Mouse (Mus musculus) ES-E14 (cell line): ENCODE data around the gene Rab23. TPM values are rescaled to one million over a fixed set of nuclear protein-coding genes. Genes with fewer than 3 reads are reported as not detected.
A peak's percentile ranks its signal among the peaks of the same experiment; 100 is the strongest.
"Not testable (repeated sequence)": the region's sequence is repeated elsewhere in the genome, so short reads cannot be mapped to it uniquely, and the experiment has no call there.

Source experiments
- DNase-seq: peaks from one replicate; pipeline ENCODE4 v3.0.0-alpha.2; 2013; ENCODE audit warnings: low read depth, low spot score
- H3K27ac ChIP-seq: 2 replicates; pipeline ENCODE4 v1.5.1; 2012; ENCODE audit warnings: low read depth, mild to moderate bottlenecking, low read length, moderate library complexity, mixed read lengths; ENCODE audit not compliant: poor library complexity, insufficient read depth, severe bottlenecking
- H3K36me3 ChIP-seq: 2 replicates; pipeline ENCODE4 v1.6.1; 2012; ENCODE audit warnings: mild to moderate bottlenecking, low read length, moderate library complexity, mixed read lengths; ENCODE audit not compliant: control insufficient read depth, poor library complexity, insufficient read depth, severe bottlenecking
- H3K4me1 ChIP-seq, 2 experiments: fragments of 150-350 bp in 1 of 2; sonication (generic) in 1 of 2; 2 replicates each; pipeline ENCODE4 v1.6.1; 2012; ENCODE audit warnings: low read length in 2 of 2, mild to moderate bottlenecking in 1 of 2, mixed read lengths in 1 of 2; ENCODE audit not compliant: control insufficient read depth in 2 of 2, insufficient read depth in 2 of 2, poor library complexity in 1 of 2
- H3K4me3 ChIP-seq, 2 experiments: fragments of 150-350 bp in 1 of 2; sonication (generic) in 1 of 2; 2 replicates each; pipeline ENCODE4 v1.5.1; 2012; ENCODE audit warnings: low read length in 2 of 2, low read depth in 1 of 2, mild to moderate bottlenecking in 1 of 2, mixed read lengths in 1 of 2; ENCODE audit not compliant: insufficient read depth in 1 of 2, poor library complexity in 1 of 2, severe bottlenecking in 1 of 2
- H3K9ac ChIP-seq: 2 replicates; pipeline ENCODE4 v1.6.1; 2012; ENCODE audit warnings: low read depth, mild to moderate bottlenecking, low read length, mixed read lengths; ENCODE audit not compliant: poor library complexity, insufficient read depth, severe bottlenecking
- H3K9me3 ChIP-seq: fragments of 150-350 bp; sonication (generic); 2 replicates; pipeline ENCODE4 v1.6.1; 2012; ENCODE audit warnings: low read depth, mild to moderate bottlenecking, low read length; ENCODE audit not compliant: control insufficient read depth, insufficient read depth
- CHD2 ChIP-seq: IDR thresholded peaks from 2 replicates; pipeline ENCODE4 v1.6.1; 2014; ENCODE audit warnings: mild to moderate bottlenecking, low read depth, low read length, inconsistent platforms
- HCFC1 ChIP-seq: IDR thresholded peaks from 2 replicates; pipeline ENCODE4 v1.6.1; 2012; ENCODE audit warnings: low read length, inconsistent platforms, borderline replicate concordance; ENCODE audit not compliant: insufficient read depth
- MAFK ChIP-seq: IDR thresholded peaks from 2 replicates; pipeline ENCODE4 v1.6.1; 2014; ENCODE audit warnings: mild to moderate bottlenecking, low read depth, low read length, inconsistent platforms; ENCODE audit not compliant: insufficient read depth
- ZC3H11A ChIP-seq: IDR thresholded peaks from 2 replicates; pipeline ENCODE4 v1.6.1; 2012; ENCODE audit warnings: low read depth, mild to moderate bottlenecking, inconsistent platforms, low read length, borderline replicate concordance
- ZNF384 ChIP-seq: IDR thresholded peaks from 2 replicates; pipeline ENCODE4 v1.6.1; 2012; ENCODE audit warnings: low read depth, low read length, inconsistent platforms
- in situ Hi-C, 2 experiments: fragments of 600-800 bp; cut with MboI; formaldehyde crosslinking; loops; one replicate each; pipeline ENCODE4 v1.15.1; 2025; ENCODE audit warnings: low sequenced_read_pairs in 2 of 2, inconsistent platforms in 1 of 2; ENCODE audit not compliant: unreplicated experiment in 2 of 2
- total RNA-seq: library from RNA; depleted of rRNA; stranded (reverse); fragments of 300-350 nt; gene quantifications from 2 replicates; pipeline ENCODE4 v1.2.3, GENCODE M21; 2012

Gene Rab23
- total RNA-seq, 1 experiment, result 20.7 TPM

GRCm38 (mm10) chr1:33744815-33745214, 25.1 kb downstream of the Rab23 start:
- H3K27ac ChIP-seq, H3K9me3 ChIP-seq, H3K9ac ChIP-seq, H3K36me3 ChIP-seq, in situ Hi-C loops, H3K4me3 ChIP-seq, DNase-seq: not testable (repeated sequence)
- peaks cover 0 to 14% of the 10 kb centered on the region in 2 experiments; a peak in 1 of 4 replicates for H3K4me1 ChIP-seq
- TF ChIP-seq ZNF384, result peak; percentile 76

GRCm38 (mm10) chr1:33745901-33746300, 26.2 kb downstream of the Rab23 start:
- Histone ChIP-seq H3K9ac (no peak overlapping the region), H3K4me1 (peaks cover 0 to 14% of the 10 kb centered on the region in 2 experiments; a peak in 1 of 4 replicates), H3K4me3 (no peak overlapping the region), H3K36me3 (no peaks in the 10 kb centered on the region), H3K27ac (no peak overlapping the region), H3K9me3 (no peaks in the 10 kb centered on the region)
- TF ChIP-seq CHD2 (no peak), HCFC1 (no peak), MAFK (no peak)
- in situ Hi-C loops, result no loop called here
- no peak for DNase-seq

GRCm38 (mm10) chr1:33749109-33749508, 29.4 kb downstream of the Rab23 start:
- no peak for DNase-seq
- in situ Hi-C loops, result no loop called here
- Histone ChIP-seq H3K9me3 (no peaks in the 10 kb centered on the region), H3K36me3 (no peaks in the 10 kb centered on the region), H3K27ac (no peak overlapping the region), H3K4me3 (no peak overlapping the region), H3K9ac (no peak overlapping the region), H3K4me1 (peaks cover 0 to 12% of the 10 kb centered on the region in 2 experiments; a peak in 1 of 4 replicates)
- TF ChIP-seq MAFK (no peak), ZC3H11A (no peak), HCFC1 (no peak), CHD2 (no peak), ZNF384 (no peak)

GRCm38 (mm10) chr1:33749709-33750108, 30.0 kb downstream of the Rab23 start:
- H3K36me3 ChIP-seq, H3K4me3 ChIP-seq, H3K9ac ChIP-seq, DNase-seq, H3K9me3 ChIP-seq, H3K4me1 ChIP-seq, in situ Hi-C loops, H3K27ac ChIP-seq: not testable (repeated sequence)
- TF ChIP-seq ZNF384, result peak; percentile 73

GRCm38 (mm10) chr1:33751283-33751682, 31.6 kb downstream of the Rab23 start:
- Histone ChIP-seq H3K4me1 (peaks cover 1 to 9% of the 10 kb centered on the region in 2 experiments; a peak in 3 of 4 replicates), H3K27ac (no peak overlapping the region), H3K4me3 (no peak overlapping the region), H3K36me3 (no peaks in the 10 kb centered on the region), H3K9me3 (no peaks in the 10 kb centered on the region), H3K9ac (no peak overlapping the region)
- no peak for DNase-seq
- in situ Hi-C loops, result no loop called here
- no peak for TF ChIP-seq HCFC1
- no peak for TF ChIP-seq ZC3H11A
- TF ChIP-seq ZNF384, result no peak
- no peak for TF ChIP-seq MAFK
- no peak for TF ChIP-seq CHD2
